Mouse (Mus musculus) midbrain, embryonic 13.5 days (tissue): ENCODE measurements around the gene Rplp0. TPM values are rescaled to one million over a fixed set of nuclear protein-coding genes. Genes with fewer than 3 reads are reported as not detected.

Experiments used
- ATAC-seq: fragments of 200-750 bp; cut with Nextera tagmentation; 2 replicates; pipeline ENCODE4 v1.8.0; 2017; ENCODE audit warnings: mild to moderate bottlenecking, moderate TSS enrichment, moderate library complexity
- H3K27ac ChIP-seq: fragments of 300-500 bp; sonication (generic); 2 replicates; pipeline ENCODE4 v1.5.1; 2015; ENCODE audit warnings: inconsistent platforms, mild to moderate bottlenecking, moderate library complexity
- H3K27me3 ChIP-seq: fragments of 300-500 bp; sonication (generic); 2 replicates; pipeline ENCODE4 v1.6.1; 2015; ENCODE audit warnings: mild to moderate bottlenecking, inconsistent platforms
- H3K36me3 ChIP-seq: fragments of 300-500 bp; sonication (generic); 2 replicates; pipeline ENCODE4 v1.6.1; 2015; ENCODE audit warnings: mild to moderate bottlenecking, inconsistent platforms
- H3K4me1 ChIP-seq: fragments of 300-500 bp; sonication (generic); replicated peaks from 2 replicates; pipeline ENCODE4 v1.6.1; 2015; ENCODE audit warnings: inconsistent platforms
- H3K4me2 ChIP-seq: fragments of 300-500 bp; sonication (generic); replicated peaks from 2 replicates; pipeline ENCODE4 v1.6.1; 2015; ENCODE audit warnings: moderate library complexity, mild to moderate bottlenecking, inconsistent platforms
- H3K4me3 ChIP-seq: fragments of 300-500 bp; sonication (generic); replicated peaks from 2 replicates; pipeline ENCODE4 v1.5.1; 2015; ENCODE audit warnings: mild to moderate bottlenecking, inconsistent platforms
- H3K9ac ChIP-seq: fragments of 300-500 bp; sonication (generic); replicated peaks from 2 replicates; pipeline ENCODE4 v1.6.1; 2015; ENCODE audit warnings: mild to moderate bottlenecking, inconsistent platforms
- H3K9me3 ChIP-seq: fragments of 300-500 bp; sonication (generic); 2 replicates; pipeline ENCODE4 v1.6.1; 2016; ENCODE audit warnings: mild to moderate bottlenecking, inconsistent platforms
- WGBS: fragments of 180-500 bp; shearing (Covaris S2); methylation state at CpG from one replicate; pipeline ENCODE4 v1.1.7; 2015; 5-methylcytosine and 5-hydroxymethylcytosine counted together
- polyA plus RNA-seq: library from polyadenylated mRNA; unstranded; fragments of >200 nt; fragmentation: Nextera tagmentation; extraction: Ambion mirVana; gene quantifications from 2 replicates; pipeline ENCODE4 v1.2.1, GENCODE M21; 2015

Gene Rplp0
- polyA plus RNA-seq, 1 experiment from 2014 or later: 914 TPM

DNA sequence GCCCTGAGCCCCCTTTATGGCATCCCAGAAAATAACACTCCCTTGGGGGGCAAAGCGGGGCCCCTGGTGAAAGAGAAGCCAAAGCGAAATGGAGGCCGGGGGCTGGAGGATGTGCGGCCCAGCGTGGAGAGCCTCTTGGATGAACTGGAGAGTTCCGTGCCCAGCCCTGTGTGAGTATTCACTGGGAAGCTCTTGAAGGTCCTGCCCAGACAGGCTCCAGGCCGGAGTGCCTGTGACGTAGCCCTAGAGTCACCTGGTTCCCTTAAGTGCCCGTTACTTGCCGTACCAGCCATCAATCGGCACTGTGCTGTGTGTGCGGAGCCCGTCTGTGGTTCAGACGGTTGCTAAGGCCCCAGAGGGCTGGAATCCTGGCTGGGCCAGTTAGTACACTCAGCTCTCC is 13.6 kb upstream of the Rplp0 start:
- H3K27me3 ChIP-seq: no peaks in the 10 kb centered on the region
- no peak overlapping the region for H3K4me2 ChIP-seq
- H3K4me1 ChIP-seq: peaks cover 30% of the 10 kb centered on the region
- no peaks in the 10 kb centered on the region for H3K9me3 ChIP-seq
- ATAC-seq: no peak
- no peak overlapping the region for H3K4me3 ChIP-seq
- H3K9ac ChIP-seq: no peak overlapping the region
- no peak overlapping the region for H3K27ac ChIP-seq
- WGBS: 84% methylated on average over 14 of the region's 14 CpGs
- H3K36me3 ChIP-seq: peaks cover 34% of the 10 kb centered on the region

DNA sequence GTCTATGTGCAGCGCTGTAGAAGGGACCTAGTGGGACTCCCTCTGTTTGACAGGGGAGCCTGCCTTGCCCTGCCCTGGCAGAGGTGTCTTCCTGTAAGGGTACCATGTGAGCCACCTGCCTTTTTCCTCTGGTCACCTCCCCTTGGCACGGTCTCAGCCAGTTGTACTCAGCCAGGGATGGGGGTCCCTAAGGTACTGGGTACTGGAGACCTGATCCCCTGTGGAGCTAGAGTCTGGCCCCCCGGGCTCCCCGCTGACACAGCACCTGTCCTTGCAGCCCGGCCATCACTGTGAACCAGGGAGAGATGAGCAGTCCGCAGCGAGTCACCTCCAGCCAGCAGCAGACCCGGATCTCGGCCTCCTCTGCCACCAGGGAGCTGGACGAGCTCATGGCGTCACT is 12.7 kb upstream of the Rplp0 start:
- ATAC-seq: no peak
- H3K9ac ChIP-seq: peak overlapping the region; percentile 39; the same call in 1 of the 2 replicates
- WGBS: 71% methylated on average over 11 of the region's 11 CpGs
- no peaks in the 10 kb centered on the region for H3K27me3 ChIP-seq
- H3K4me2 ChIP-seq: no peak overlapping the region
- peaks cover 36% of the 10 kb centered on the region for H3K36me3 ChIP-seq
- H3K4me1 ChIP-seq: peaks cover 30% of the 10 kb centered on the region
- no peak overlapping the region for H3K4me3 ChIP-seq
- H3K27ac ChIP-seq: no peak overlapping the region
- H3K9me3 ChIP-seq: no peaks in the 10 kb centered on the region

- Histone ChIP-seq H3K27ac (no peak overlapping the region), H3K4me3 (no peak overlapping the region), H3K9me3 (no peaks in the 10 kb centered on the region), H3K27me3 (no peaks in the 10 kb centered on the region), H3K4me2 (no peak overlapping the region), H3K36me3 (peaks cover 41% of the 10 kb centered on the region), H3K9ac (peak overlapping the region; percentile 39; the same call in 1 of the 2 replicates), H3K4me1 (peaks cover 30% of the 10 kb centered on the region)
- 29% methylated on average over 6 of the region's 6 CpGs for WGBS
- ATAC-seq: no peak
These were observed 12.3 kb upstream of the Rplp0 start for GRCm38 (mm10) chr5:115547014-115547413.

DNA sequence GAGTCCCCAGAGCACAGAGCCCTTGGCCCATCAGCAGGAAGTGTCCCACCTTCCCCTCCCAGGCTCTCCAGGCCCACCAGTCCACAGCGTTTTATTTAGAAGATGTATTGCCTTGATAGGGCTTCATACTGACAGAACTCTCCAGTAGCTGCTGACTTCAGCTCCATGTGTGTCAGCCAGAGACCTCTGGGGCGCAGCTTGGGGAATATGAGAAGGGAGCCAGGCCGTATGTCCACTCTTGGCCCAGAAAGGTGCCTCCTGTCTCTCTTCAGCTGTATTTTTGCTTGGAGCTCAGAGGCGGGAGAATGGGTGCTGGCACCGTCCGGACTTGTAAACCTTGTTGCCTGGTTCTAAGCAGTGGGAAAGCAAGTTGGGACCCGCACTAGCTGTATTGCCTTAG is 11.8 kb upstream of the Rplp0 start:
- peak overlapping the region; percentile 39; the same call in 1 of the 2 replicates for H3K9ac ChIP-seq

GRCm38 (mm10) chr5:115548501-115549285 is 10.6 kb upstream of the Rplp0 start:
- Histone ChIP-seq H3K9me3 (no peaks in the 10 kb centered on the region), H3K36me3 (peaks cover 56% of the 10 kb centered on the region), H3K4me2 (no peak overlapping the region), H3K27me3 (no peaks in the 10 kb centered on the region), H3K9ac (no peak overlapping the region), H3K4me3 (no peak overlapping the region), H3K4me1 (peaks cover 19% of the 10 kb centered on the region), H3K27ac (no peak overlapping the region)
- no peak for ATAC-seq
- WGBS: 91% methylated on average over 18 of the region's 18 CpGs

More for the DNA sequence above, 11.8 kb upstream of the Rplp0 start:
- ATAC-seq: no peak
- Histone ChIP-seq H3K4me2 (no peak overlapping the region), H3K9me3 (no peaks in the 10 kb centered on the region), H3K4me3 (no peak overlapping the region), H3K27me3 (no peaks in the 10 kb centered on the region), H3K36me3 (peaks cover 45% of the 10 kb centered on the region), H3K27ac (no peak overlapping the region), H3K4me1 (peaks cover 30% of the 10 kb centered on the region)
- WGBS: 91% methylated on average over 7 of the region's 7 CpGs

DNA sequence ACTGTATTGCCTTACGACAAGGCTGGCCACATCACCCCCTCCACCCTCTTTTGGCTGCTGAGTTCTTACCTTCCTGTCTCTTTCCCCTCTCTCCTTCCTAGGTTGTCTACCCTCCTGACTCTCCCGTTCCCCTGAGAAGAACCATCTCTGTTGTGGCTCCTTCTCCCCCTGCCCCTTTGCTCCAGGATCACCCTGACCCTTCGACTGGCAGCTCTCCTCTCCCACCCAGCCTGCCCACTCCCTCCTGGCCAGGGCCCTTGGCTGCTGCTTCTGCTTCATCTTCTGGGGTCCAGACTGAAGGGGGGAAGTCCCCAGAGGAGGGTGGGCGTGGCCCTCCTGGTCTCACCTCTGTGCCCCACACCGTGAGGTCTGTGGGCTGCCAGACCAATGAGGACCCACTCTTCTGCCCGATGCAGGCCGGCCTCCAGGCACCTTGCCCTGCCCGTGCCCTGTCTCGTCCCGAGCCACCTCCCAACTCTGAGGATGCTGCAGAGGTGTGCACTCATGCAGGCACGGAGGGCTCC is 8.7 kb upstream of the Rplp0 start:
- no peak overlapping the region for H3K27ac ChIP-seq
- peaks cover 6% of the 10 kb centered on the region; the same call in 1 of the 2 replicates for H3K4me1 ChIP-seq
- 79% methylated on average over 11 of the region's 11 CpGs for WGBS
- peaks cover 58% of the 10 kb centered on the region for H3K36me3 ChIP-seq
- no peak overlapping the region for H3K9ac ChIP-seq
- H3K4me3 ChIP-seq: no peak overlapping the region
- H3K27me3 ChIP-seq: no peaks in the 10 kb centered on the region
- peak; percentile 7; the same call in 1 of the 2 replicates for ATAC-seq
- H3K4me2 ChIP-seq: no peak overlapping the region
- H3K9me3 ChIP-seq: no peaks in the 10 kb centered on the region

GRCm38 (mm10) chr5:115551386-115551785 is 7.9 kb upstream of the Rplp0 start:
- Histone ChIP-seq H3K9me3 (no peaks in the 10 kb centered on the region), H3K4me2 (no peak overlapping the region), H3K27me3 (no peaks in the 10 kb centered on the region), H3K27ac (no peak overlapping the region), H3K4me3 (no peak overlapping the region), H3K9ac (no peak overlapping the region), H3K36me3 (peaks cover 53% of the 10 kb centered on the region), H3K4me1 (0 out of 2 replicates have a peak, but pooled peaks cover 9% of the 10 kb centered on the region)
- WGBS: 76% methylated on average over 12 of the region's 12 CpGs
- ATAC-seq: no peak

DNA sequence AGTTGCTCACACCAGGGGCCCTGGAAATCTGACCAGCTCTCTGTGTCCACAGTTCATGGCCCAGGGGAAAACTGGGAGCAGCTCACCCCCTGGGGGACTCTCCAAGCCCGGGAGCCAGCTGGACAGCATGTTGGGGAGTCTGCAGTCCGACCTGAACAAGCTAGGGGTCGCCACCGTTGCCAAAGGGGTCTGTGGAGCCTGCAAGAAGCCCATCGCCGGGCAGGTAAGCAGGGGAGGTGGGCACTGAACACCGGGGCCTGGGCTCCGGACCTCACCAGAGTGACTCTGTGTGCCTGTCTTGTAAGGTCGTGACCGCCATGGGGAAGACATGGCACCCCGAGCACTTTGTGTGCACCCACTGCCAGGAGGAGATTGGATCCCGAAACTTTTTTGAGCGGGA is 7.5 kb upstream of the Rplp0 start:
- no peaks in the 10 kb centered on the region for H3K9me3 ChIP-seq
- no peak for ATAC-seq
- H3K4me3 ChIP-seq: no peak overlapping the region
- no peak overlapping the region for H3K4me2 ChIP-seq
- H3K27me3 ChIP-seq: no peaks in the 10 kb centered on the region
- no peak overlapping the region for H3K9ac ChIP-seq
- WGBS: 83% methylated on average over 13 of the region's 13 CpGs
- no peak overlapping the region for H3K27ac ChIP-seq
- H3K36me3 ChIP-seq: peaks cover 51% of the 10 kb centered on the region
- H3K4me1 ChIP-seq: 0 out of 2 replicates have a peak, but pooled peaks cover 5% of the 10 kb centered on the region

DNA sequence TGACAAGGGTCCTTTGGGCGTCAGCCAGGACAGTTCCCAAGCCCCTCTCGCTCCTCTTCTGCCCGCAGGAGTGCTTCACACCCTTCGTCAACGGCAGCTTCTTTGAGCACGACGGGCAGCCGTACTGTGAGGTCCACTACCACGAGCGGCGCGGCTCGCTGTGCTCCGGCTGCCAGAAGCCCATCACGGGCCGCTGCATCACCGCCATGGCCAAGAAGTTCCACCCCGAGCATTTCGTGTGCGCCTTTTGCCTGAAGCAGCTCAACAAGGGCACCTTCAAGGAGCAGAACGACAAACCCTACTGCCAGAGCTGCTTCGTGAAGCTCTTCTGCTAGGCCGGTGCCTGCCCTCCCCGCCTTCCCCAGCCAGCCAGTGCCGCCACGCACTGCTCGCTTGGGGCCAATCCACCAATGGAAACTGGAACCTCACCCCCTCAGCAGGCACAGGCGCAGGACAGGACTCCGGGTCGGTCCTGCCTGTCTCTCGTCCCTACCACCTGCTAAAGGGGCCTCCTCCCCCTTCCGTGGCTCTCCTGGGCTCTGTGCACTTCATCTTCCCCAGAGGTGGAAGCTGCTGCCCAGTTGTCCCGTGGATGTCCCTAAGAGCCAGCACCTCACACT is 5.4 kb upstream of the Rplp0 start:
- WGBS: 86% methylated on average over 33 of the region's 33 CpGs
- no peaks in the 10 kb centered on the region for H3K27me3 ChIP-seq

GRCm38 (mm10) chr5:115554536-115555291 is 4.6 kb upstream of the Rplp0 start:
- Histone ChIP-seq H3K4me2 (no peak overlapping the region), H3K4me1 (0 out of 2 replicates have a peak, but pooled peaks cover 3% of the 10 kb centered on the region), H3K4me3 (no peak overlapping the region), H3K9ac (no peak overlapping the region), H3K9me3 (no peaks in the 10 kb centered on the region), H3K27me3 (no peaks in the 10 kb centered on the region), H3K36me3 (peaks cover 33% of the 10 kb centered on the region), H3K27ac (no peak overlapping the region)
- 93% methylated on average over 18 of the region's 18 CpGs for WGBS
- no peak for ATAC-seq

More for the DNA sequence above, 5.4 kb upstream of the Rplp0 start:
- H3K4me1 ChIP-seq: 0 out of 2 replicates have a peak, but pooled peaks cover 3% of the 10 kb centered on the region
- no peak overlapping the region for H3K4me3 ChIP-seq
- H3K27ac ChIP-seq: no peak overlapping the region
- H3K36me3 ChIP-seq: peaks cover 38% of the 10 kb centered on the region
- H3K9ac ChIP-seq: no peak overlapping the region
- no peaks in the 10 kb centered on the region for H3K9me3 ChIP-seq
- no peak for ATAC-seq
- no peak overlapping the region for H3K4me2 ChIP-seq

DNA sequence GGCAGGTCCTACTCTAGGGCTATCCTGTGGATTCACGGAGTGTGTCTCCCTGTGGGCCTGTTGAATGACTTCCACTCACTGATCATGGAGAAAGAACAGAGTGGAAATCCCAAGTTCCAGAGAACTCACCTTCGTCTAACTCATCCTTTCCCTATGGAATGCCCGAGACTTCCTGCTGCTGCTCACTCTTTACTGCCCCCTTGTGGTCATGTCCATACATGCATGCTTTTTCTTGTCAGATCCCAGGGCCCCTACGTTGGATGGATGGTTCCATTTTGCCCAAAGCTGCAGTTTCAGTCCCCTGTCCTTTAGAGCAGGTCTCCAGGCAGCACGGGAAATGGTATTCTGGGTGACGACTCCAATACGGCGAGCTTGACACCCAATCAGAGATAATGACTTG is 3.0 kb upstream of the Rplp0 start:
- H3K9me3 ChIP-seq: no peaks in the 10 kb centered on the region
- no peaks in the 10 kb centered on the region for H3K27me3 ChIP-seq
- H3K27ac ChIP-seq: no peak overlapping the region
- no peak overlapping the region for H3K4me2 ChIP-seq
- peaks cover 41% of the 10 kb centered on the region for H3K36me3 ChIP-seq
- peak overlapping the region; percentile 41; the same call in 1 of the 2 replicates for H3K9ac ChIP-seq
- H3K4me3 ChIP-seq: no peak overlapping the region
- peaks cover 16% of the 10 kb centered on the region for H3K4me1 ChIP-seq
- 9% methylated on average over 8 of the region's 8 CpGs for WGBS
- no peak for ATAC-seq
